Mouse (Mus musculus): ENCODE data around the gene Swap70.

DNA sequence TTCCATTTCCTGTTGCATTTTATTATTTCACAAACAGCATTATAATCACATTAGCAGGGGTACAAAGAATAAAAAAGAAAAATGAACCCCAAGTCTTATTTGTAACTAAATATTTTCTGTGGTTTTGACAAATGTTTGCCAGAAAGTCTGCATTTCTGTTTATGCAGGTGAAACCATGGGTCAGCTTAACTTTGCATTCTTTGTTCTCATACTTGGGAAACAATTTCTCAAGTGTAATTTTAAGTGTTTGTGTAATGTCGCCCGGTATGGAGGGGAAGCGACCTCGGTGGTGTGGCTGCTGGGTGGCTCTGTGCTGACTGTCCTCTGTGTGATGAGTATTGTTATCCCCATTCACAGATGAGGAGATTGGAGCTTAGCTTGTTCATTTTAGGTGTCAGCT, 40.3 kb downstream of the Swap70 start:
- TF ChIP-seq CTCF (IDR thresholded peaks at IDR 0.05; ENCODE audit: low read depth, low read length), result no peak
- no peak for TF ChIP-seq POLR2AphosphoS5 (IDR thresholded peaks at IDR 0.05; ENCODE audit: insufficient replicate concordance, low read depth, low read length)
- TF ChIP-seq GATA1 (IDR thresholded peaks at IDR 0.05; ENCODE audit: borderline replicate concordance, low read length), result no peak

Data from G1E (cell line).